Mouse (Mus musculus) kidney, adult 2 months (tissue): Measurements from ENCODE around the gene Olfr808. TPM values are rescaled to one million over a fixed set of nuclear protein-coding genes. Genes with fewer than 3 reads are reported as not detected.

Experiments
- DNase-seq: peaks from one replicate; pipeline ENCODE4 v3.0.0; 2021
- H3K27ac ChIP-seq: fragments of 200-500 bp; 2 replicates; pipeline ENCODE4 v1.5.1; 2012; ENCODE audit warnings: low read depth, low read length, control low read depth, inconsistent platforms; ENCODE audit not compliant: insufficient read depth
- H3K27me3 ChIP-seq: fragments of 200-500 bp; replicated peaks from 2 replicates; pipeline ENCODE4 v1.6.1; 2012; ENCODE audit warnings: mild to moderate bottlenecking, moderate library complexity, low read length, inconsistent platforms; ENCODE audit not compliant: control insufficient read depth, insufficient read depth
- H3K36me3 ChIP-seq: fragments of 200-500 bp; 2 replicates; pipeline ENCODE4 v1.6.1; 2012; ENCODE audit warnings: mild to moderate bottlenecking, moderate library complexity, low read length, inconsistent platforms; ENCODE audit not compliant: control insufficient read depth, insufficient read depth
- H3K4me1 ChIP-seq: fragments of 200-500 bp; 2 replicates; pipeline ENCODE4 v1.6.1; 2011; ENCODE audit warnings: low read length; ENCODE audit not compliant: control insufficient read depth, insufficient read depth
- H3K4me3 ChIP-seq: fragments of 200-500 bp; 2 replicates; pipeline ENCODE4 v1.5.1; 2011; ENCODE audit warnings: mild to moderate bottlenecking, low read depth, low read length, control low read depth; ENCODE audit not compliant: insufficient read depth
- CTCF ChIP-seq: fragments of 200-500 bp; conservative IDR thresholded peaks from 2 replicates; pipeline ENCODE4 v1.5.1; 2011; ENCODE audit warnings: low read depth, mild to moderate bottlenecking, control low read depth, low read length, moderate library complexity, mixed read lengths; ENCODE audit not compliant: insufficient read depth, insufficient read length
- POLR2A ChIP-seq: fragments of 200-500 bp; IDR thresholded peaks from one replicate; pipeline ENCODE4 v1.6.1; 2011; ENCODE audit warnings: low read depth, low read length, control low read depth
- WGBS: fragments of 180-500 bp; shearing (Covaris S2); methylation state at CpG from one replicate; pipeline ENCODE4 v1.1.7; 2018; 5-methylcytosine and 5-hydroxymethylcytosine counted together
- polyA plus RNA-seq: library from polyadenylated mRNA; depleted of rRNA; stranded (reverse); fragments of >200 nt; gene quantifications from 2 replicates; pipeline ENCODE4 v1.2.3, GENCODE M21; 2012; rRNA removed

The Olfr808 gene
- not detected in 2 replicates for polyA plus RNA-seq

DNA sequence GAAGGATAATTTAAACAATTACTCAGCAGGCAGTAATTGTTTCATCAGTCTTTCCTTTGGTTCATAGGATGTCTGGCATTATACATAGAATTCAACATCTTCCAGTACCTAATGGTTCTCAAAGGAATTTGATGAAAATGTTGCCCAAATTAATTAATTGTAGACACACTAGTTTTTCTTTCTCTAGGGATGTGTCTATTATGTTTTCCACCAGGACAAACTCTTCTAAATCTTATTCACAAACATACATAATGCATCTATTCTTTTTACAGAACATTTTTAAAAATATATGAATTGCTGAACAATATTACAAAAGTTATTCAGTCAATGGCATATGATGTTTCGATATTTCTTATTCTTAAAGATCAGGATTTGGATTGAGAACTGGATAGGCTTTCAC is at the start of gene Olfr808:
TSS of gene Olfr808 (plus strand) at position 301 of the 400 bp plus-strand sequence.
- no peak for DNase-seq
- no peak for TF ChIP-seq CTCF
- TF ChIP-seq POLR2A: no peak
- Histone ChIP-seq H3K27me3 (no peaks in the 10 kb centered on the region), H3K4me3 (no peak within 1 kb of the TSS), H3K4me1 (no peaks in the 10 kb centered on the region), H3K36me3 (no peaks in the 10 kb centered on the region), H3K27ac (no peak within 1 kb of the TSS)
- 85% methylated on average over 1 of the region's 1 CpGs for WGBS

DNA sequence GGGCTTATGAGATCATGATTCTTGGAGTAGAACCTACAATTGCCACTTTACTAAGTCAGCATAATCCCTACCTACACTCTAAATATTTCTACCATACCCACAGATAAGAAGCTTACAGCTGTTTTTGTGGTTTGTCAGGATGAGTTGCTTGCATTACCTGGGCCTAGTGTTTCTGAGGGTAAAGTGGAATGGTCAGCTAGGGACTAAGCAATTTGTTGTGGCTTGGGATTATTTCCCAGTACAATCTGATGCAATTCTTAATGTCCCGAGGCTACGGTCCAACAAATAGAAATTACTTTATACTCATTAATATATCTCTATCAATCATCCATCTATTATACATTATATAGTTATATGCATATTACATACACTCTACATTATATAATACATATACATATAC is 36.0 kb upstream of the Olfr808 start, which contains the start of gene Olfr805:
TSS of gene Olfr805 (minus strand) at position 101 of the 400 bp plus-strand sequence.
- H3K36me3 ChIP-seq: no peaks in the 10 kb centered on the region
- DNase-seq: no peak
- 96% methylated on average over 2 of the region's 2 CpGs for WGBS
- H3K27me3 ChIP-seq: no peaks in the 10 kb centered on the region
- TF ChIP-seq POLR2A: no peak
- no peak for TF ChIP-seq CTCF
- H3K27ac ChIP-seq: no peak within 1 kb of the TSS
- no peaks in the 10 kb centered on the region for H3K4me1 ChIP-seq
- H3K4me3 ChIP-seq: no peak within 1 kb of the TSS

DNA sequence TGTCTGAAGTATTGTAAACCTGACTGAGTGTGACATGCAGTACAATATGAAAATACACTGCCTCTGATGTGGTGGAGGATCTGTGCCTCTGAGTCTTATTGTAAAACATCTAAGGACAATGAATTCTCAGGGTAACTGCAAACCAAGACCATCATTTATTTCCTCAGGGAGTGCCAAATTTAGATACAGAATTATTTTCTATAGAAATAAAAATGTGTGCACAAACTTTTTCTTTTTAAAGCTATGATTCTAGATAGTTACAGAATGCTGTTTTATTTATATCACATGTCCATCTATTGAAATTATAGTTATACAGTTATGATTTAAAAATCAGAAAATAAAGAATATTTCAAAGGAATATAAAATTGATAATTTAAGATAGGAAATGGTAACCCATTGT is 23.5 kb upstream of the Olfr808 start, which contains the start of gene Olfr806:
TSS of gene Olfr806 (minus strand) at position 101 of the 400 bp plus-strand sequence.
- H3K27me3 ChIP-seq: no peaks in the 10 kb centered on the region
- no peaks in the 10 kb centered on the region for H3K4me1 ChIP-seq
- no peak within 1 kb of the TSS for H3K4me3 ChIP-seq
- H3K36me3 ChIP-seq: no peaks in the 10 kb centered on the region
- no peak for DNase-seq
- TF ChIP-seq POLR2A (no peak), CTCF (no peak)
- no peak within 1 kb of the TSS for H3K27ac ChIP-seq

DNA sequence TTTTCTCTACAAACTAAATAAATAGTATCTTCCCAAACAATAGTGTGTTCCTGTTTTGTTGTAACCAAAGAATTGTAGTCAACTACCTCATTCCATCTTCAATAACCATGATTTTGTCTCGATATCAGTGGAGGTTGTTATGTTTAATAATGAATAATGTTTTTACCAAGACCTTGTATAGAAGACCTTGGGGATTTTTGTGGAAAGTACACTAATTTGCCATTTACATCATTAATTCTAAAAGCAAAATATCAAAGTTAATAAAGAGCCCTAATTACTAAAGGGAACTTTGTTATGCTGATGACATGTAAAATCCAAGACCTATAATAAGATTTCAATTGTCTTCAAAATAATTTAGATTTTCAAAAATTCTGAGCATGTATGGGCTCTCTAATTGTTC is 7.6 kb upstream of the Olfr808 start, which contains the start of gene Olfr807:
TSS of gene Olfr807 (minus strand) at position 101 of the 400 bp plus-strand sequence.
- Histone ChIP-seq H3K27me3 (no peaks in the 10 kb centered on the region), H3K4me1 (no peaks in the 10 kb centered on the region), H3K36me3 (no peaks in the 10 kb centered on the region), H3K4me3 (no peak within 1 kb of the TSS), H3K27ac (no peak within 1 kb of the TSS)
- no peak for TF ChIP-seq CTCF
- no peak for TF ChIP-seq POLR2A
- WGBS: 75% methylated on average over 1 of the region's 1 CpGs
- no peak for DNase-seq

DNA sequence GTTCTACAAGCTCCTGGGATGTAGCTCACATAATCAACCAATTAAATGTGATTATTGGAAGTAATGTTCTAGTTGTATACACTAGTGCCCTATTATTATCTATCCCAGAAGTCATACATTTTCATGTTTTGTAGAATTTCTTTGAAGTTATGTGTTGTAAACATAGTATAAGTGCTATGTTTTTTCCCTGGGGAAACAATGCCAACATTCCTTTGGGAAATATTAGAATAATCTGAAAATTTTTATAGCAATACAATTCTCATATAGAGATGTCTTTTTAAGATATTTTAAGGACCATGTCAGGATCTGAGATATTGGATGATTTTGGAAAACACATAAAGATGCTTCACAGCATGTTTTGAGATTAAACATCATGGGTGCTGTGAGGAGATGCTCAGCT is 9.1 kb downstream of the Olfr808 start, which contains the start of gene Olfr809:
TSS of gene Olfr809 (plus strand) at position 301 of the 400 bp plus-strand sequence.
- H3K4me3 ChIP-seq: no peak within 1 kb of the TSS
- no peak for TF ChIP-seq CTCF
- no peak for TF ChIP-seq POLR2A
- no peaks in the 10 kb centered on the region for H3K36me3 ChIP-seq
- H3K27ac ChIP-seq: no peak within 1 kb of the TSS
- no peak for DNase-seq
- H3K27me3 ChIP-seq: no peaks in the 10 kb centered on the region
- no peaks in the 10 kb centered on the region for H3K4me1 ChIP-seq

DNA sequence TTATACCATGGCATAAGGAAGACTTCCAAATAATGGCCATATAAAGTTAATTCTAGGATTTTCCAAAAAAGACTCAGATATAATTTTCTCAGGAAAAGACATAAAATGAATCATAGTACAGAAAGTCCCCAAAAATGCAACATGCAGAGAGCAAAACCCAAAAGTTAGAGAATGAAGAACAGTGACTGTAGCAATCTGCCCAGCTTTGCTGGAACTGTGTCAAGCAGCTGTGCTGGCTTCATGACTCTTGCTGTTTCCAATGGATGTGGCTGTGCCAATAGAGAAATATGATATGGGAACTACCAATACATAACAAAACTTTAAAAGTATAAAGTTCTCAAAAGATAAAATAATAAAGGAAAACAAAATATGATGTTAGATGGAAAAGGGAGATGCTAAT is 12.8 kb downstream of the Olfr808 start:
- no peak overlapping the region for H3K27ac ChIP-seq
- H3K27me3 ChIP-seq: no peaks in the 10 kb centered on the region
- no peaks in the 10 kb centered on the region for H3K4me1 ChIP-seq
- TF ChIP-seq POLR2A (no peak), CTCF (no peak)
- DNase-seq: no peak
- H3K36me3 ChIP-seq: no peaks in the 10 kb centered on the region
- H3K4me3 ChIP-seq: no peak overlapping the region

DNA sequence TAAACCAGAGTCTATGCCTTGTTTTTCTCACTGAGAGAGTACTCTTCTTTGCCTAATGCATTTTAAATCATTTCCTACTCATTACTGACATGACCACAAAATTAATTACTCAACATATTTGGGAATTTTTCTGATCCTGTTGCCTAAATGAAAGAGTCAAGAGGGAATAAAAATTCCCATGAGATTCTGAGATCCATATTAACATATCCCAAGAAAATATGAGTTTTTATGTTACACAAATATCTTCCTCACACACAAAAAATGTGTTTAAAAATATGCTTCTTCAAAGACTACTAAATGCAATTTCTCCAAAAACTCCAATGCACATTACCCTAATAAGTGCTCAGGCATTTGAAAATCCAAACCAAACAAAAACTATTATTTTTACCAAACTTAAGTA is 29.5 kb downstream of the Olfr808 start, which contains the start of gene Olfr810:
TSS of gene Olfr810 (minus strand) at position 101 of the 400 bp plus-strand sequence.
- no peak within 1 kb of the TSS for H3K27ac ChIP-seq
- no peaks in the 10 kb centered on the region for H3K4me1 ChIP-seq
- H3K4me3 ChIP-seq: no peak within 1 kb of the TSS
- no peaks in the 10 kb centered on the region for H3K36me3 ChIP-seq
- no peaks in the 10 kb centered on the region for H3K27me3 ChIP-seq
- no peak for DNase-seq
- TF ChIP-seq POLR2A (no peak), CTCF (no peak)

DNA sequence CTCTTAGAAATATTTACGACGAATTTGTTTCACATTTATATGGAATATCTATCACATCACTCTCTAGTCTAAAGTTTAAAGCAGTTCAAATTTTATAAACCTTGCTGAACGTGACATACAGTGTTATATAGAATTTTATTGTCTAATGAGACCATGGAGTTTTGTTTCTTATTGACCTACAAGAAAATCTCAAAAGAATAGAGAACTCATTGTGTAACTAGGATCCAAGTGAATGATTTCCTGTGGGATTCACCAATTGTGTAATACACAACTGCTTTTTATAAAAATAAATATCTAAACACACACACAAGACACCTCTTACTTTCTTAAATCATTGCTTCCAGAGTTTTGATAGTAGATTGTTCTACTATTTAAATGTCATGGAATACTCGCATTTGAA is 39.0 kb downstream of the Olfr808 start, which contains the start of gene Olfr811:
TSS of gene Olfr811 (minus strand) at position 101 of the 400 bp plus-strand sequence.
- no peak within 1 kb of the TSS for H3K27ac ChIP-seq
- no peak for DNase-seq
- no peaks in the 10 kb centered on the region for H3K4me1 ChIP-seq
- H3K36me3 ChIP-seq: no peaks in the 10 kb centered on the region
- no peaks in the 10 kb centered on the region for H3K27me3 ChIP-seq
- TF ChIP-seq CTCF (no peak), POLR2A (no peak)
- 84% methylated on average over 4 of the region's 4 CpGs for WGBS
- no peak within 1 kb of the TSS for H3K4me3 ChIP-seq

Other genes starting within 250 kb of the Olfr808 start
- not detected in 2 replicates for gene Olfr791, start 243.7 kb upstream of the Olfr808 start, polyA plus RNA-seq
- gene Olfr792, start 226.3 kb upstream of the Olfr808 start, polyA plus RNA-seq: not detected in 2 replicates
- gene Olfr794, start 197.8 kb upstream of the Olfr808 start, polyA plus RNA-seq: not detected in 2 replicates
- not detected in 2 replicates for gene Olfr796, start 152.9 kb upstream of the Olfr808 start, polyA plus RNA-seq
- gene Olfr798, start 137.5 kb upstream of the Olfr808 start, polyA plus RNA-seq: not detected in 2 replicates
- not detected in 2 replicates for gene Olfr799, start 128.0 kb upstream of the Olfr808 start, polyA plus RNA-seq
- gene Olfr800, start 107.8 kb upstream of the Olfr808 start, polyA plus RNA-seq: not detected in 2 replicates
- not detected in 2 replicates for gene Olfr801, start 91.6 kb upstream of the Olfr808 start, polyA plus RNA-seq
- gene Olfr802, start 77.3 kb upstream of the Olfr808 start, polyA plus RNA-seq: not detected in 2 replicates
- gene Olfr803, start 71.2 kb upstream of the Olfr808 start, polyA plus RNA-seq: not detected in 2 replicates
- not detected in 2 replicates for gene Olfr804, start 62.3 kb upstream of the Olfr808 start, polyA plus RNA-seq
- not detected in 2 replicates for gene Olfr805, start 36.1 kb upstream of the Olfr808 start, polyA plus RNA-seq
- gene Olfr806, start 23.6 kb upstream of the Olfr808 start, polyA plus RNA-seq: not detected in 2 replicates
- gene Olfr807, start 7.7 kb upstream of the Olfr808 start, polyA plus RNA-seq: not detected in 2 replicates
- not detected in 2 replicates for gene Olfr809, start 9.2 kb downstream of the Olfr808 start, polyA plus RNA-seq
- gene Olfr810, start 29.4 kb downstream of the Olfr808 start, polyA plus RNA-seq: not detected in 2 replicates
- not detected in 2 replicates for gene Olfr811, start 38.9 kb downstream of the Olfr808 start, polyA plus RNA-seq
- gene Olfr812, start 80.6 kb downstream of the Olfr808 start, polyA plus RNA-seq: not detected in 2 replicates
- gene Olfr813, start 89.9 kb downstream of the Olfr808 start, polyA plus RNA-seq: not detected in 2 replicates
- gene Olfr814, start 114.4 kb downstream of the Olfr808 start, polyA plus RNA-seq: not detected in 2 replicates
- gene Olfr815, start 140.4 kb downstream of the Olfr808 start, polyA plus RNA-seq: not detected in 2 replicates
- not detected in 2 replicates for gene Olfr816, start 150.1 kb downstream of the Olfr808 start, polyA plus RNA-seq
- not detected in 2 replicates for gene Olfr818, start 183.6 kb downstream of the Olfr808 start, polyA plus RNA-seq
- gene Olfr819, start 201.8 kb downstream of the Olfr808 start, polyA plus RNA-seq: not detected in 2 replicates
- not detected in 2 replicates for gene Olfr247, start 210.7 kb downstream of the Olfr808 start, polyA plus RNA-seq
- not detected in 2 replicates for gene Gm10310, start 219.6 kb downstream of the Olfr808 start, polyA plus RNA-seq
- not detected in 2 replicates for gene Olfr820, start 247.1 kb downstream of the Olfr808 start, polyA plus RNA-seq